Mouse (Mus musculus): ENCODE measurements around the gene Pdp2.

DNA sequence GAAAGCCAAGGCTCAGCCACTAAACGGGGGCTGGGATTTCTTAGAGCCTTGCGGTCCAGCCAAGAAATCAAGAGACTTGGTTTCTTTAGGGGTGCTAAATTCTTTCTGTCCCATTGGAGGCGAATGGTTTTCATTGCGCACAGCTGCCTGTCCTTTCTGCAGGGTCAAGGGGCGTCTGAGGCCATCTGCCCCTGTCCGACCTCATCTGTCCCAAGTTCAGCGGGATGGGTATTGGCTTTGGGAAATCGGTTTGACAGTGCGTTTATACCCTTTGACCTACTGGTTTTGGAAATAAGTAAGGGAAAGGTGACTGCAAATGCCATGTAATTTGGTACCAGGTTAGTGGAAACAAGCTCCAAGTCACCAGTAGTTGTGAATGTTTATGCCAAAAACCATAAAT, 605 bp downstream of the Pdp2 start:
- TF ChIP-seq CTCF (IDR thresholded peaks at IDR 0.05; ENCODE audit: borderline replicate concordance, insufficient read depth, low read length) (no peak), POLR2A (IDR thresholded peaks at IDR 0.05; ENCODE audit: low read depth, low read length) (no peak)
